Mouse (Mus musculus) kidney, adult 2 months (tissue): ENCODE results near the gene Dab1. TPM values are rescaled to one million over a fixed set of nuclear protein-coding genes. Genes with fewer than 3 reads are reported as not detected.
A peak's percentile ranks its signal among the peaks of the same experiment; 100 is the strongest.

Experiments
- DNase-seq: peaks from one replicate; pipeline ENCODE4 v3.0.0; 2021
- H3K27ac ChIP-seq: fragments of 200-500 bp; 2 replicates; pipeline ENCODE4 v1.5.1; 2012; ENCODE audit warnings: low read depth, low read length, control low read depth, inconsistent platforms; ENCODE audit not compliant: insufficient read depth
- H3K27me3 ChIP-seq: fragments of 200-500 bp; replicated peaks from 2 replicates; pipeline ENCODE4 v1.6.1; 2012; ENCODE audit warnings: mild to moderate bottlenecking, moderate library complexity, low read length, inconsistent platforms; ENCODE audit not compliant: control insufficient read depth, insufficient read depth
- H3K36me3 ChIP-seq: fragments of 200-500 bp; 2 replicates; pipeline ENCODE4 v1.6.1; 2012; ENCODE audit warnings: mild to moderate bottlenecking, moderate library complexity, low read length, inconsistent platforms; ENCODE audit not compliant: control insufficient read depth, insufficient read depth
- H3K4me1 ChIP-seq: fragments of 200-500 bp; 2 replicates; pipeline ENCODE4 v1.6.1; 2011; ENCODE audit warnings: low read length; ENCODE audit not compliant: control insufficient read depth, insufficient read depth
- H3K4me3 ChIP-seq: fragments of 200-500 bp; 2 replicates; pipeline ENCODE4 v1.5.1; 2011; ENCODE audit warnings: mild to moderate bottlenecking, low read depth, low read length, control low read depth; ENCODE audit not compliant: insufficient read depth
- CTCF ChIP-seq: fragments of 200-500 bp; conservative IDR thresholded peaks from 2 replicates; pipeline ENCODE4 v1.5.1; 2011; ENCODE audit warnings: low read depth, mild to moderate bottlenecking, control low read depth, low read length, moderate library complexity, mixed read lengths; ENCODE audit not compliant: insufficient read depth, insufficient read length
- POLR2A ChIP-seq: fragments of 200-500 bp; IDR thresholded peaks from one replicate; pipeline ENCODE4 v1.6.1; 2011; ENCODE audit warnings: low read depth, low read length, control low read depth
- WGBS: fragments of 180-500 bp; shearing (Covaris S2); methylation state at CpG from one replicate; pipeline ENCODE4 v1.1.7; 2018; 5-methylcytosine and 5-hydroxymethylcytosine counted together
- polyA plus RNA-seq: library from polyadenylated mRNA; depleted of rRNA; stranded (reverse); fragments of >200 nt; gene quantifications from 2 replicates; pipeline ENCODE4 v1.2.3, GENCODE M21; 2012

Dab1 gene
- polyA plus RNA-seq, 1 experiment: 3.3 TPM

- 75% methylated on average over 9 of the region's 9 CpGs for WGBS
- H3K4me3 ChIP-seq: no peak overlapping the region
- H3K27ac ChIP-seq: no peak overlapping the region
- no peaks in the 10 kb centered on the region for H3K4me1 ChIP-seq
- no peaks in the 10 kb centered on the region for H3K36me3 ChIP-seq
- DNase-seq: no peak
- TF ChIP-seq CTCF (no peak), POLR2A (no peak)
- H3K27me3 ChIP-seq: no peaks in the 10 kb centered on the region
These were observed 1095.9 kb downstream of the Dab1 start for GRCm38 (mm10) chr4:104714925-104715519.

- no peaks in the 10 kb centered on the region for H3K4me1 ChIP-seq
- no peak for DNase-seq
- no peak overlapping the region for H3K27ac ChIP-seq
- H3K4me3 ChIP-seq: no peak overlapping the region
- no peaks in the 10 kb centered on the region for H3K36me3 ChIP-seq
- TF ChIP-seq CTCF (no peak), POLR2A (no peak)
- no peaks in the 10 kb centered on the region for H3K27me3 ChIP-seq
- WGBS: 57% methylated on average over 6 of the region's 6 CpGs
These were observed 1096.7 kb downstream of the Dab1 start for GRCm38 (mm10) chr4:104715857-104716256.

GRCm38 (mm10) chr4:104716506-104716905 lies 1097.3 kb downstream of the Dab1 start:
- no peak for DNase-seq
- no peak overlapping the region for H3K27ac ChIP-seq
- H3K4me1 ChIP-seq: no peaks in the 10 kb centered on the region
- H3K4me3 ChIP-seq: no peak overlapping the region
- H3K27me3 ChIP-seq: no peaks in the 10 kb centered on the region
- 78% methylated on average over 1 of the region's 1 CpGs for WGBS
- no peaks in the 10 kb centered on the region for H3K36me3 ChIP-seq
- TF ChIP-seq CTCF (no peak), POLR2A (no peak)

GRCm38 (mm10) chr4:104718973-104719795 lies 1100.0 kb downstream of the Dab1 start:
- peak; percentile 10 for DNase-seq
- no peak for TF ChIP-seq POLR2A
- WGBS: 69% methylated on average over 13 of the region's 13 CpGs

GRCm38 (mm10) chr4:104723527-104724045 lies 1104.4 kb downstream of the Dab1 start:
- TF ChIP-seq POLR2A (no peak), CTCF (no peak)
- Histone ChIP-seq H3K27me3 (no peaks in the 10 kb centered on the region), H3K4me3 (no peak overlapping the region), H3K36me3 (no peaks in the 10 kb centered on the region), H3K4me1 (no peaks in the 10 kb centered on the region), H3K27ac (no peak overlapping the region)
- no peak for DNase-seq
- WGBS: 70% methylated on average over 6 of the region's 6 CpGs

More at GRCm38 (mm10) chr4:104718973-104719795, 1100.0 kb downstream of the Dab1 start:
- H3K27ac ChIP-seq: no peak overlapping the region
- no peaks in the 10 kb centered on the region for H3K4me1 ChIP-seq
- no peaks in the 10 kb centered on the region for H3K36me3 ChIP-seq
- no peak overlapping the region for H3K4me3 ChIP-seq
- H3K27me3 ChIP-seq: no peaks in the 10 kb centered on the region

GRCm38 (mm10) chr4:104724258-104724657 lies 1105.1 kb downstream of the Dab1 start:
- no peaks in the 10 kb centered on the region for H3K27me3 ChIP-seq
- no peaks in the 10 kb centered on the region for H3K36me3 ChIP-seq
- WGBS: 57% methylated on average over 5 of the region's 5 CpGs
- peak; percentile 1 for DNase-seq
- H3K27ac ChIP-seq: no peak overlapping the region
- H3K4me3 ChIP-seq: no peak overlapping the region
- H3K4me1 ChIP-seq: no peaks in the 10 kb centered on the region
- TF ChIP-seq CTCF: no peak
- no peak for TF ChIP-seq POLR2A

- H3K27ac ChIP-seq: no peak overlapping the region
- TF ChIP-seq POLR2A (no peak), CTCF (no peak; the same call in 1 of the 2 replicates)
- no peaks in the 10 kb centered on the region for H3K4me1 ChIP-seq
- H3K4me3 ChIP-seq: no peak overlapping the region
- 54% methylated on average over 3 of the region's 3 CpGs for WGBS
- H3K36me3 ChIP-seq: no peaks in the 10 kb centered on the region
- DNase-seq: peak; percentile 34
- no peaks in the 10 kb centered on the region for H3K27me3 ChIP-seq
These were observed 1106.5 kb downstream of the Dab1 start for GRCm38 (mm10) chr4:104725673-104726072.
